Mouse (Mus musculus) CD8-positive naive resting alpha-beta T cell, adult 2 months (primary cell): ENCODE measurements at regions not wholly inside any gene's neighbourhood (a gene's known extent, or its start where the extent isn't known, plus 50 kb on each side); places are given as distances from the start of the nearest gene placed in this dataset.

Source experiments
- DNase-seq, 2 experiments: peaks; one replicate each; pipeline ENCODE4 v3.0.0; 2022; ENCODE audit warnings: low read depth in 2 of 2, low spot score in 2 of 2

- no peak for DNase-seq
Measured at GRCm38 (mm10) chr10:9087171-9087570, 201.3 kb upstream of the Sash1 start.

- DNase-seq = no peak
Measured at GRCm38 (mm10) chr10:9086666-9087065, 200.8 kb upstream of the Sash1 start.

GRCm38 (mm10) chr10:9085441-9085840 lies 199.6 kb upstream of the Sash1 start:
- DNase-seq = no peak

- DNase-seq = no peak
Measured at GRCm38 (mm10) chr10:9074916-9075315, 189.0 kb upstream of the Sash1 start.

DNA sequence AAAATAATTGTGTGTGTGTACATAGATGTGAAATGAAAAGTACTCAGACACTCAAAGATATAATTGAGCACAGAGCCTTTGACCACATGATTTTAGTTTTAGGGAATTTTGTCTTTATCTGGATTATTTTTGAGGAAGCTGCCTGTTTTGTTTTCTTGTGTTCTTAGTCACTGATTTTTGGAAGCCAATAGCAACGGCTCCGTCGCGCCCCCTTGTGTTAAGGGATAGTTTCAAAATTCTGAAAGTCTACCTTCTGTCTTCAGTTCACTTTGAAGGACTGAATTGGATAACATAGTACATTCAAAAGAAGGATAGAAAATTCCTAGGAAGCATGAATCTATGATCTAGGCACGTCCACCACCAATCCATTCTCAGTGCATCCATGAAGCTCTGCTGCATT lies 185.8 kb upstream of the Sash1 start:
- DNase-seq = no peak

DNA sequence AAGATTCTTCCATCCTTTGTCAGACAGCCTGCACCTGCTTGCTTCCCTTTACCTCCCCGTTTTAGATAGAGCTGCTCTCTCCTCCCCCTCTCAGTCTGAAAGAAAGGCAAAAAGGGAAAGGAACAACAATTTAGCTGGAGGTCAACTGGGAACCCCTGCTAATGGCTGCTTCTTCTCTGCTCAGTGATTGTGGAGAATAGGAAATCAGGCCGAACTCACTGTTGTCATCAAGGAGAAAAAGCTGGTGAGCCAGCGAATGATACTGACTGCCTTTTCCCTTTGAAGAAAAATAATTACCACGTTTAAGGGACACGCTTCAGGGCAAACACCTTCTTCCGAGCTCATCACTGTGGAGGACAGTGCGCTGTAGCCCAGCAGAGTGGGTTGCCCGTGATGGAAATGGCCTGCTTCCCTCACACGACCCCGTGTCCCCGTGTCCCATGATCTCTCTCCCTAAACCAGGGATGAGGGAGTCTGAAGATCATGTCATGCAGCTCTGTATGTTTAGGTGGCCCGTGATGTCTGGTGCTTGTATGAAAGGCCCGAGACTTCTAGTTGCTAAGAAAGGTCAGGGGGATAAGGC lies 183.8 kb upstream of the Sash1 start:
- DNase-seq = no peak

DNA sequence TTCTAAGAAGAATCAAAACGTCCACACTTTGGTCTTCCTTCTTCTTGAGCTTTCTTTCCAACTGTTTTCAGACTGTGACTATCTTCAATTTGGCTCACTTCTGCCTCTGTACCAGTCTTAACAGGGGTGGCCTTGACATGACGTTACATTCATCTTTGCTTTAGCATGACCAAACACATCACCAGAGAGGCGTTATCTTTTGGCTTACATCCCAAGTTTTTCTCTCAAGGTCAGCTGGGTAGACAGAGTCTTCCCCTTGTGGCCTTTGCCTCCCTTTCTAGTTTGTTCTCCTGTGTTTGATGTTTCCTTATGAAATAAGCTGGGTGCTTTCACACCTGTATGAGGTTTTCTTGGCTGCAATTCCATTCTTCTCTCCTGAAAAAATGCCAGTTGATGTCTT lies 180.7 kb upstream of the Sash1 start:
- DNase-seq = no peak

DNA sequence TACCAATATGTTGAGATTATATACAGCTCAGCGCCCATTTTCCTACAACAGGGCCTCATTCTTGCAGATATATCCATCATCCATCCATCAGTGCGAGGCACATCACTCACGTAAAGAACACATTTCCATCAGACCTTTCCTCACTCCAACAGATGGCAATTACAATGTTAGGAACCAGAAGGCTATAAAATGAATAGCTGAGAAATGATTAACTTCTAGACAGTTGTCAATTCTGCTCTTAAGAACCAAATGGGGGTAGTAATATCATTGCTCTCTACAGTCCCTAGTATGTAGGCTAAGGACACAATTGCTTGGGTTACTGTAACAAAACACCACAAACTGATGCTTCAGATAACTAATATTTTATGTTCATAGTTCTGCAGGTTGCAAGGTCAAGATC lies 176.1 kb upstream of the Sash1 start:
- no peak for DNase-seq

DNA sequence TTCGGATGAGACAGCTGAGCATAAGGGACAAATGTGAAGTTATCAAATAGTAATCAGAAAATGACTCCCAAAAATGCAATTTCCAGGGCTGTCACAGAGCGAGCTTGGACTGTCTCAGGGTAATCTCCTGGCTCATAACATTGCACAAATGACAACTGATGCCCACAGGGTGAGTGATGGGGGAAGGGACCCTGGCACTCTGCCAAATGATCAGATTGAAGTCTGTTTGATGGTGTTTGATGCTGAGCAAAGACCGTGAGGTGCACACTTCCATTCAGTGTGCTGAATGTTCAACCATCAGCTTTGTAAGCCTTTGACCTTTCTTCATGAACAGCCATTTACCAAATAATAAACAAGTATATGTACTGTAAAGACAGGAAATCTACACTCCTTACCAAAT lies 169.4 kb upstream of the Sash1 start:
- DNase-seq = no peak

- DNase-seq = no peak
Measured at GRCm38 (mm10) chr10:9053371-9053770, 167.5 kb upstream of the Sash1 start.

DNA sequence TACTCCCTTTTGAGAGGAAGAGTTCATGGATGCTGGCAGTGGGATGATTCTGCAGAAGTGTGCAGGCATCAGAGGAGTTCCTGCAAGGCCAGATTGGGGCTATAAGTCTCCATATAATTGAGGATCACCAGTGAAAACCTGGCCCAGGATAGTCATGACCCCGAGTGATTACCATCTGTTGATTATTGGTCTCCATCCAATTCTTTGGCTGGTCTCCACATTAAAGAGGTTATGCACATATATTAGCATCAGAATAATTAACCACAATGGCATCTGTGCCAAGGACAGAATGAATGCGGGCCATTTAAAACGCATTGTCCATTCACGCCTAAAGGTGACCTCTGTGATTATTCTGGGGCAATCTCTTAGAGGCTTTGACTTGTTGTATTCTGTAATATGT lies 161.5 kb upstream of the Sash1 start:
- DNase-seq = no peak

DNA sequence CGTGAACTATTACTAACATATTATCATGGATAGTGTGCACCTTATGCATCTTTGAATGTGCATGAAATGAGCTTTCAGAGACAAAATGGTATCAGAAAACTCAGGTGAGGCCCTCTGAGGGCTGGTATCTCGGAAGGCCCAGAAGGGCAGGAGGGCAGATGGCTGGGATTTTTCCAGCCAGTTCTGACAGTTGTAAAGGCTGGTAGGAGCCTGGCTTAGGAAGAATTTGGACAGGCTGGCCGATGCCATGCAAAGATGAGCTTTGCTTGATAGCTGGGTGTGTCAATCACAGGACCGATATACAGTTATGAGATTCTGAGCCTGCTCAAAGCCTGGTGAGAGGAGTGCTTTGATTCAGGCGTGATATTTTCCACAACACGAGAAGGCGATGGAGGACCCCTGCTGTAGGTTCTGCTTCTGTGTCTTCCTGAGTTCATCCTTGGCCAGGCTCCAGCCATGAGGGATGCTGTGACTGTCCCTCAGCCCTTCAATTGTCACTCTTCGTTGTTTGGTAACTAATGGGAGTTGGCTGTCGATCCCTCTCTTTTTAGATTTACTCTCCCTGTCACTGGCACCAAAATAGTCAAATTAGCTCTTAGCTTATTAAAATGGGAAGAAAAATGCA lies 159.0 kb upstream of the Sash1 start:
- DNase-seq = no peak

DNA sequence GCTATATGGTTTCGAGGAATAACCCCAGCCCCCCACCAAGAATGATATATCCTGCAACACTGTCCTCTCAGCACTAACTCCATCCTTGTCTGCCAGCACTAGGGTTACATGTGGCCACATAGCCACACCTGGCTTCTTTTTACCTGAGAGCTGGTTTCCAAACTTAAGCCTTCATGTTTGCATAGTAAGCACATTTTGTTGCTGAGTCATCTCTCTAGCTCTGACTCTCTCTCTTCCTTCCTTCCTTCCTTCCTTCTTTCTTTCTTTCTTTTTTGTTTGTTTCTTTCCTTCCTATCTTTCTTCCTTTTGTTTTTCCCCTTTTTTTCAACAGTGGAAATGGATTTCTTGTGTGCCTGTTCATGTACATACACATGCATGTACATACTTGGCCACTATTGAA lies 157.6 kb upstream of the Sash1 start:
- no peak for DNase-seq

GRCm38 (mm10) chr10:9030486-9030885 lies 144.6 kb upstream of the Sash1 start:
- DNase-seq = no peak

GRCm38 (mm10) chr10:9029506-9029905 lies 143.6 kb upstream of the Sash1 start:
- DNase-seq = no peak

GRCm38 (mm10) chr10:9027070-9027807 lies 141.4 kb upstream of the Sash1 start:
- no peak for DNase-seq

DNA sequence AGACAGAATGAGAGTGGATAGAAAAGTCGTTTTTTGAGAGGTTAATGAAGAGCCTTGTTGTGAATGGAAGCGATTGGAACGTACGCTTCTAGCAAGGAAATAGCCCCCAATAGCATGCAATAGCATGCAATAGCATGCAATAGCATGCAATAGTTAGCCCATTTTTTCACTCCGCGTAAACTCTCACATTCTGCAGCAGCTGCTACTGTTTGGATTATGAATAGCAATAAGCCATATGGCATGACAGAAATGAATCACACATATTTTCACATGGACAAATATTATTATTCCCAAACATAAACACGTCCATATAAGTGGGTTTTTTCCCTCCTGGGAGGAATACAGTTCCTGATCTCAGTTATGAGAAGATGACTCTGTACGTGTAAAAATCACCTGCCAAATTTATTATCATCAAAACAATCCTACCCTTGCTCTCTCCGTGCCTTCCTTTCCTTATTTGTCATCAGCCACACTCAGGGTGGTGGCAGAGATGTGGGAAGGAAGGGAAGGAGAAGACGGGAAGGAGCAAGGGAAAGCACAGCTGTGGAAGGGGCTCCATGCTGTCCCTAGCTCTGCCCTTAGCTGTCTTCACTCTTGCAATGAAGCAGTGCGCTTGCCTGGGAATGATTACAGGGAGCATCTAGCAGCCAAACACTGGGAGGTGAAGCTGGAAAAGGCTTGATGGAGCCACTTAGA lies 129.1 kb upstream of the Sash1 start:
- DNase-seq = no peak

- DNase-seq = no peak
Measured at GRCm38 (mm10) chr10:9013549-9013925, 127.7 kb upstream of the Sash1 start.

DNA sequence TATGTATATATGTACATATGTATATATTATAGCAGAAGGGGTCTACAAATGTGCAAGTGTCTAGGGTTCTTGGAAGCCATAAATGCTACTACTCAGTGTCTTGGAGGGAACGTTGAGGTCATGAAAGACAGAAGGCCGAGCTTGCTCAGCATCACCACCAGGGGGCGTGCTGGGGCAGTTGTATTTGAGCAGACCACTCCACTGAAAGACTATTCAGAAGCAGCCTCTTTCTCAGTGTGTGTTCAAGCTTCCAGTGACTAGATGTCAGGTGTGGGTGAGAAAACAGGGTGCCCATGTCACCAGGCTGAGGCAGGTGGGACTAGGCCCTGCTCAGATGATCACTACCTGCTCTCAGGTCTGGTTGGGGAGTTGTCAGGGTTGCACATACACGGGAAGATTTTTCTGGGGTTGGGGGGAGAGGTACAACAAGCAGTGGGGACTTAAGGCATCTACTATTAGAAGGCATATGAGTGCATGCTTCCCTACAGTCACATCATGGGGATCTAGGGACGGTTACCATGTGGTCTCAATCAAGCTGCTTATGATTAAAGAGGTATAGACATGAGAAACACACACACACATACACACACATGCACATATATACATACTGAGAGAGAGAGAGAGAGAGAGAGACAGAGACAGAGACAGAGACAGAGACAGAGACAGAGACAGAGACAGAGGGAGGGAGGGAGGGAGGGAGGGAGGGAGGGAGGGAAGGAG lies 127.1 kb upstream of the Sash1 start:
- peak in 1 of 2 experiments; percentile 9 for DNase-seq

- no peak for DNase-seq
Measured at GRCm38 (mm10) chr10:9011906-9012305, 126.0 kb upstream of the Sash1 start.

GRCm38 (mm10) chr10:9010191-9010590 lies 124.3 kb upstream of the Sash1 start:
- DNase-seq = no peak
